21 mouse cellular contexts compared by ENCODE assay signal in the genomic region with DNA sequence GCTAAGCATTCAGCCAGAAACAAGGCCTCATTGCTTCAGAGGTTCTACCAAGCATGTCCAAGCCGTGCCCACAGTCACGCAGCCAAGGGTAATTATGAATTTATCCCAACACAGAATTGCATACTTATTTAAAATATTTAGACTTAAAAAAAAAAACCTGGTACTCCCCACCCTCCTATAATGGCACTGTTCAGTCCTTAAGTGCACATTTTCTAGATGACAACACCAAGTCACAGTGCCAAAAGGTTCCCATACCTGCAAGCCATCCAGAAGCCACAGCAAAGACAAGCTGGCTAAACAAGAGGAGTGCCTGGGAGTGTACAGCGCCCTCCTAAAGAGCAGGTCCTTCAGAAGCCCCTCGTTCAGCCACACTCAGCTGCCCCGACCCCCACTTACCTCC. TPM values are rescaled to one million over a fixed set of nuclear protein-coding genes. Genes with fewer than 3 reads are reported as not detected.
DNase-seq lines count a peak whose midpoint lies in the region; ATAC-seq lines count a peak whose summit lies in the region.
"Had no signal": no experiment of that assay in that cellular context is flagged by ENCODE, and none has a peak within 500 bp of the region (broad histone marks: within the 10 kb centered on the region; RNA-seq: fewer than 3 reads in every experiment).

No protein-coding gene starts in this region.

- H3K9ac ChIP-seq in midbrain, embryonic 16.5 days (ENCODE audit: low read depth, low read length) = no peak overlapping the region
- H3K9ac ChIP-seq: embryonic facial prominence, embryonic 15.5 days; hindbrain, embryonic 14.5 days had no signal

- 90% methylated on average over 5 of the region's 5 CpGs for WGBS in midbrain, embryonic 16.5 days

- no peaks in the 10 kb centered on the region for H3K27me3 ChIP-seq in midbrain, embryonic 16.5 days (ENCODE audit: control insufficient read depth, insufficient read depth, low read depth, low read length)
- H3K27me3 ChIP-seq: embryonic facial prominence, embryonic 15.5 days had no signal

- H3K4me1 ChIP-seq in midbrain, embryonic 16.5 days (ENCODE audit: control insufficient read depth, insufficient read depth, low read length) = no peaks in the 10 kb centered on the region
- H3K4me1 ChIP-seq: forebrain, embryonic 10.5 days; hindbrain, embryonic 10.5 days had no signal

- H3K9me3 ChIP-seq in midbrain, embryonic 16.5 days (replicated peaks; ENCODE audit: control insufficient read depth, low read length, poor library complexity, severe bottlenecking) = no peaks in the 10 kb centered on the region
- H3K9me3 ChIP-seq: embryonic facial prominence, embryonic 15.5 days; forebrain, embryonic 10.5 days; G1E; hindbrain, embryonic 10.5 days had no signal

- H3K36me3 ChIP-seq in midbrain, embryonic 16.5 days (ENCODE audit: control insufficient read depth, insufficient read depth, low read length) = peaks cover 3% of the 10 kb centered on the region; the same call in 1 of the 2 replicates

- no peak overlapping the region for H3K4me2 ChIP-seq in midbrain, embryonic 16.5 days (ENCODE audit: low read length)
- H3K4me2 ChIP-seq: embryonic facial prominence, embryonic 15.5 days; heart, embryonic 11.5 days; hindbrain, embryonic 14.5 days had no signal

- no peak overlapping the region for H3K4me3 ChIP-seq in midbrain, embryonic 16.5 days (ENCODE audit: low read depth, low read length)
- H3K4me3 ChIP-seq: embryonic facial prominence, embryonic 15.5 days; erythroblast, embryonic 14.5 days; forebrain, embryonic 10.5 days; gastrocnemius, adult 2 months; hindbrain, embryonic 10.5 days had no signal

- no peak overlapping the region for H3K27ac ChIP-seq in midbrain, embryonic 16.5 days (ENCODE audit: low read length)
- H3K27ac ChIP-seq: forebrain, embryonic 10.5 days; gastrocnemius, adult 2 months; hindbrain, embryonic 10.5 days; hindbrain, embryonic 14.5 days had no signal

- no peak for ATAC-seq in midbrain, embryonic 16.5 days
- ATAC-seq: forebrain, embryonic 14.5 days had no signal

- peak; percentile 23 for DNase-seq in kidney, adult 9 months
- no peak for DNase-seq in kidney, postnatal 36 days
- DNase-seq in lung, adult 18-20 months = peak; percentile 41 to 43
- no peak for DNase-seq in lung, postnatal 10 days
- DNase-seq in lung, postnatal 25 days (ENCODE audit: low spot score) = peak; percentile 57
- DNase-seq: adrenal gland, postnatal 10 days; cerebellum, adult 11 months; cerebellum, adult 8-10 months; cerebellum, postnatal 14 days; embryo, embryonic 11 days; gastrocnemius, adult 2 months; gastrocnemius, postnatal 25 days had no signal

RNA-seq across cellular contexts. Expression of a gene that starts 27.6 kb away (rescaled TPM):
- 10.4 and 12.7 TPM in 2 replicates for polyA plus RNA-seq in midbrain, embryonic 16.5 days (2015; fragmentation: Nextera tagmentation; extraction: Ambion mirVana)

RNA-seq across cellular contexts. Expression of a gene that starts 36.0 kb away (rescaled TPM):
- polyA plus RNA-seq in midbrain, embryonic 16.5 days (2015; fragmentation: Nextera tagmentation; extraction: Ambion mirVana) = 4.3 and 5.1 TPM in 2 replicates

Comparison
In these comparisons a context has a peak if more than half of its experiments do, and no peak if none do; other contexts are left out.
1. DNase-seq: peak in kidney, adult 9 months (single experiment), lung, adult 18-20 months (2 of 2) and lung, postnatal 25 days (single experiment); none in kidney, postnatal 36 days (0 of 2) and lung, postnatal 10 days (single experiment).